Mouse (Mus musculus): ENCODE measurements at regions not wholly inside any gene's neighbourhood (a gene's known extent, or its start where the extent isn't known, plus 50 kb on each side); places are given as distances from the start of the nearest gene placed in this dataset.

DNA sequence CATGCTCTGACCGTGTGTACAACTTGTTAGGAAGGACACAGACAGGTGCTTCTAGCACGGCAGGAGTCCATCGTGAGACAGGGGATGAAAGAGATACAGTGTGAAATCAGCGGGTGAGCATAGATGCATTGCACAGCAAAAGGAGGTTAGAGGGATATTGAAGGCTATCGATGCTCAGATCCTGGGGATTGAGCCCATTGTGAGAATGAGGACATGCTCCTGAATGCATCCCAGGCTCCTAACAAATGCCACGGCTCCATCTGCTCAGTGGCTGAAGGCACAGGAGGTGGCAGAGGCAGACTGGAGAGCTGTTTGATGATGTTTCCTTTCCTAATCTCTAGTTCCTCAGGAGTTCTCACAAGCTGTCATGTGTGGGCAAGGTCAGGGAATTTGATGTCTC is 114.1 kb upstream of the Btg1 start:
- Histone ChIP-seq H3K4me3 (ENCODE audit: low read depth, low read length) (no peak overlapping the region), H3K27me3 (ENCODE audit: insufficient read depth, low read length) (no peaks in the 10 kb centered on the region), H3K9me3 (replicated peaks) (peaks cover 14% of the 10 kb centered on the region), H3K36me3 (replicated peaks) (no peaks in the 10 kb centered on the region), H3K4me1 (ENCODE audit: insufficient read depth, low read depth, low read length) (no peaks in the 10 kb centered on the region)
- TF ChIP-seq TAL1 (conservative IDR thresholded peaks at IDR 0.05; ENCODE audit: low read depth, low read length) (no peak), GATA1 (IDR thresholded peaks at IDR 0.05; ENCODE audit: borderline replicate concordance, low read length) (no peak), CTCF (IDR thresholded peaks at IDR 0.05; ENCODE audit: low read depth, low read length) (no peak), GATA2 (IDR thresholded peaks at IDR 0.05; ENCODE audit: borderline replicate concordance, low read depth, low read length) (no peak), POLR2AphosphoS5 (IDR thresholded peaks at IDR 0.05; ENCODE audit: insufficient replicate concordance, low read depth, low read length) (no peak)
- no peak for ATAC-seq (ENCODE audit: extremely low read depth, insufficient number of reproducible peaks, low FRiP score, poor library complexity, severe bottlenecking)
- no peak for DNase-seq (ENCODE audit: low spot score)

DNA sequence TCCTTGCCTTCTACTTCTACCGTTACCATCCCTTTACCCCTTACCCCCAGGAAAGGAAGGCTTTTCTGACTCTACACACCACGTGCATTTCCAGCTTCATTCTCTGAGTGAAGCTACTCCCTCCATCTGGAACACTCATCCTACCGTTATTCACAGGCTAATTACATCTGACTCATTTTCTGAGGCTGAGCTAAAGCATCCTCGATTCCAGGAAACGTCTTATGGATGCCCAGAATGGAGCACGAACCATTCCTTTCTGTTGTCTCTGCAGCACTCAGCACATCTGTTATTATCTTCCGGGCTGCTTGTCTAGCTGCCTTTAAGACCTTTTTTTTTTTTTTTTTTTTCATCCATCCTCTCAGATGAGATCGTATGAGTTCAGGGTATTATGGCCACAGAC is 112.5 kb upstream of the Btg1 start:
- Histone ChIP-seq H3K4me1 (ENCODE audit: insufficient read depth, low read depth, low read length) (no peaks in the 10 kb centered on the region), H3K9me3 (replicated peaks) (peaks cover 14% of the 10 kb centered on the region), H3K36me3 (replicated peaks) (no peaks in the 10 kb centered on the region), H3K27me3 (ENCODE audit: insufficient read depth, low read length) (no peaks in the 10 kb centered on the region), H3K4me3 (ENCODE audit: low read depth, low read length) (no peak overlapping the region)
- no peak for TF ChIP-seq GATA2 (IDR thresholded peaks at IDR 0.05; ENCODE audit: borderline replicate concordance, low read depth, low read length)
- TF ChIP-seq POLR2AphosphoS5 (IDR thresholded peaks at IDR 0.05; ENCODE audit: insufficient replicate concordance, low read depth, low read length): no peak
- TF ChIP-seq CTCF (IDR thresholded peaks at IDR 0.05; ENCODE audit: low read depth, low read length): no peak
- TF ChIP-seq GATA1 (IDR thresholded peaks at IDR 0.05; ENCODE audit: borderline replicate concordance, low read length): no peak
- TF ChIP-seq TAL1 (conservative IDR thresholded peaks at IDR 0.05; ENCODE audit: low read depth, low read length): no peak
- ATAC-seq (ENCODE audit: extremely low read depth, insufficient number of reproducible peaks, low FRiP score, poor library complexity, severe bottlenecking) (no peak), DNase-seq (ENCODE audit: low spot score) (no peak)

DNA sequence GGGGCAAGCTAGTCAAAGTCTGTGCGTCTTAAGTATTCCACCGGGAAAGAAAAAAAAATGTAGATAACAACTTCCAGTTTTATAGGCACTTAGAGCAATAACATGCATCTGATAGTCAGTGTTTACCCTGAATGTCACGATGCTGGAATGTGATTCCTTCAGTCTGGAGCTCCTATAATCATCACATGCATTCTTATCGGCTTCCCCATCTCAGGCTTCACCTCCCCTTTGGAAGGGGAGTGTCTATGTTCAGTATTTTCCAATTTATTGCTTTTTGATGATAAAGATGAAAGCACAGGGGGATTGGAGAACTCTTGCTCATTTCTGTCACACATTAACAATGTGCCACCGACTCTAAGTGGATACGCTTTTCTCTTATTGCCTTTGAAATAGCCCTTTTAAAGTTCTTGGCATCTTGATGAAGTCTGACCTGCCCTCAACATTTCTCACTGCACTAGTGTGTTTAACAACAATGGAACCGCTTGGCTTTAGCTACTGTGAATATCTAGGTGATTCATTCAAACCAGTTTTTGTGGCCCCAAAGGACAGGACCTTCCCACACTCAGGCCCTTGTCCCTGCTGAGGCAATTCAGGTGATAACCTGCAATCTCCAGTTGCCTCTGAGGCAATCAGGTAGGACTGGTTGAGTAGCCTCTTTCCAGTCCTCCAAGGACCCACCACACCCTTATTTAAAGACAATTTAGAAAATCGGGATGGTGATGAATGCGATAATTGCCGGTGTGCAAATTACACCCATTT is 101.5 kb upstream of the Btg1 start:
- Histone ChIP-seq H3K36me3 (replicated peaks) (no peaks in the 10 kb centered on the region), H3K4me3 (ENCODE audit: low read depth, low read length) (no peak overlapping the region), H3K9me3 (replicated peaks) (peaks cover 19% of the 10 kb centered on the region), H3K4me1 (ENCODE audit: insufficient read depth, low read depth, low read length) (no peaks in the 10 kb centered on the region), H3K27me3 (ENCODE audit: insufficient read depth, low read length) (no peaks in the 10 kb centered on the region)
- no peak for ATAC-seq (ENCODE audit: extremely low read depth, insufficient number of reproducible peaks, low FRiP score, poor library complexity, severe bottlenecking)
- no peak for TF ChIP-seq GATA2 (IDR thresholded peaks at IDR 0.05; ENCODE audit: borderline replicate concordance, low read depth, low read length)
- TF ChIP-seq POLR2AphosphoS5 (IDR thresholded peaks at IDR 0.05; ENCODE audit: insufficient replicate concordance, low read depth, low read length): no peak
- no peak for TF ChIP-seq TAL1 (conservative IDR thresholded peaks at IDR 0.05; ENCODE audit: low read depth, low read length)
- no peak for TF ChIP-seq GATA1 (IDR thresholded peaks at IDR 0.05; ENCODE audit: borderline replicate concordance, low read length)
- TF ChIP-seq CTCF (IDR thresholded peaks at IDR 0.05; ENCODE audit: low read depth, low read length): no peak
- DNase-seq (ENCODE audit: low spot score): no peak

DNA sequence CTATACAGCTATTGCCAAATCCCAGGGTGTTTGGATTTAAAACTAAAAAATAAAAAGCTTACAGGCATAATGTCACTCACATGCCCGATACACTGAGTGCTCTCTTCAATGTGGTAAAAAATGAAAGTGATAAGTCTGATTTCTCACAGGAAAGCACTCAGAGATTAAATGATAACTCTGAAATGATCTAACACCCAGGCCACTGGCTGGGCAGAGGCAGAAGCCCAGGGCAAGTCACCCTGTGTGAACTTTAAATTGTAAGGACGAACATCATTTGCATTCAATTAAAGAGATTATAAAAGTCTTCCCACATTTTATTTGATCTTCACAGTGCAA is 100.9 kb upstream of the Btg1 start:
- H3K27me3 ChIP-seq (ENCODE audit: insufficient read depth, low read length): no peaks in the 10 kb centered on the region
- no peak for ATAC-seq (ENCODE audit: extremely low read depth, insufficient number of reproducible peaks, low FRiP score, poor library complexity, severe bottlenecking)
- DNase-seq (ENCODE audit: low spot score): no peak
- H3K4me3 ChIP-seq (ENCODE audit: low read depth, low read length): no peak overlapping the region
- no peaks in the 10 kb centered on the region for H3K36me3 ChIP-seq (replicated peaks)
- H3K9me3 ChIP-seq (replicated peaks): peaks cover 19% of the 10 kb centered on the region
- TF ChIP-seq GATA2 (IDR thresholded peaks at IDR 0.05; ENCODE audit: borderline replicate concordance, low read depth, low read length) (no peak), CTCF (IDR thresholded peaks at IDR 0.05; ENCODE audit: low read depth, low read length) (no peak), POLR2AphosphoS5 (IDR thresholded peaks at IDR 0.05; ENCODE audit: insufficient replicate concordance, low read depth, low read length) (no peak), TAL1 (conservative IDR thresholded peaks at IDR 0.05; ENCODE audit: low read depth, low read length) (no peak), GATA1 (IDR thresholded peaks at IDR 0.05; ENCODE audit: borderline replicate concordance, low read length) (no peak)
- no peaks in the 10 kb centered on the region for H3K4me1 ChIP-seq (ENCODE audit: insufficient read depth, low read depth, low read length)

DNA sequence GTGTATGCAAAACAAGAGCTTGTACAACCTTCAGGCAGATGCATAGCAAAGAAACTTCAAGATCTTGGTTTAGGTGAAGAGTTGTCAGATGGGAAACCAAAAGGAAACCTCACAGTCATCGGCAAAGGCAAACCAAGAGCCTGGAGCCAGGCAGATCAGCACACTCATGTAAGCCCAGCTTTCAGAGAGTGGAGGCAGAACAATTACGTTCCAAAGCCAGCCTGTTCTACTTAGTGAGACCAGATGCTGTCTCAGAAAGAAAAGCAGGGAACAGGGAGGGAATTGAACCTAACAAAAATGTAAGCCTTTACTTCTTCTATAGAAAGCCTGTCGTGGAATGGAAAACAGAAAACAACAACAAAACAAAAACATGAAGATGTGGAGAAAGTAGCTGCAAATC is 97.4 kb upstream of the Btg1 start:
- TF ChIP-seq POLR2AphosphoS5 (IDR thresholded peaks at IDR 0.05; ENCODE audit: insufficient replicate concordance, low read depth, low read length) (no peak), GATA2 (IDR thresholded peaks at IDR 0.05; ENCODE audit: borderline replicate concordance, low read depth, low read length) (no peak), TAL1 (conservative IDR thresholded peaks at IDR 0.05; ENCODE audit: low read depth, low read length) (no peak), GATA1 (IDR thresholded peaks at IDR 0.05; ENCODE audit: borderline replicate concordance, low read length) (no peak), CTCF (IDR thresholded peaks at IDR 0.05; ENCODE audit: low read depth, low read length) (no peak)
- Histone ChIP-seq H3K36me3 (replicated peaks) (no peaks in the 10 kb centered on the region), H3K4me1 (ENCODE audit: insufficient read depth, low read depth, low read length) (no peaks in the 10 kb centered on the region), H3K27me3 (ENCODE audit: insufficient read depth, low read length) (no peaks in the 10 kb centered on the region), H3K9me3 (replicated peaks) (peaks cover 33% of the 10 kb centered on the region), H3K4me3 (ENCODE audit: low read depth, low read length) (no peak overlapping the region)
- ATAC-seq (ENCODE audit: extremely low read depth, insufficient number of reproducible peaks, low FRiP score, poor library complexity, severe bottlenecking) (no peak), DNase-seq (ENCODE audit: low spot score) (no peak)

DNA sequence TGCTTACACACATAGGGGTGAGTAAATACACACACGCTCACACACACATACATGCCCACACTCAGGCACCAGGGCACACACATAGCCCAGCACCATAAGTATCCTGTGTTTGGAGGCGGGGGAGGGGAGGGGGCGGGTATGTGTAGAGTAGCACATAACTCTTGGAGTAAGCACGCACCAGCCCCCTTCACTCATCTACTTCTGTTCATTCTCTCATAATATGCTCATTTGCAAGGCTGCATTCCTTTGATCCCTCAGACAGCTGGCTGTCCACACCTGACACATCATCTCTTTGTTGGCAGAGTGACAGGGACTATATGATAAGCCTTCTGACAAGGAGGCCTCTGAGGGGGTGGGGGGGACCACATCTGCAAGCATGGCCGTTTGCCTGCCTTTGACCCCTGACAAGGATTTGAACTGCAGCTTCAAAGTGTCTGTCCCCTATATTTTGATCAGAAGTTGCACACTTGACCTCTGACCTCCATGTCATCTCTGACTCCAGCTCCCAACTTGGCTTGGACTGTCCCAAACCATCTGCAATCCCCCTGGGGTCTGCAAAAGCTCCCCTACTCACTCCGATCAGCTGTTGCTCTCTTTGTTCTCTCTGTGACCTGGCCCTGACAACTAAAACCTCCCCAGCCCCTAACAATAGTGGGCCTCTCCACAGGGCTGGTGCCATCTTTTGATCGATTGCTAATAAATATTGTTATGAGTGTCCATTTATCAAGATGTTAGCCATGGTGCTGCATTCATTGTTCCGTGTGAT is 95.6 kb upstream of the Btg1 start:
- TF ChIP-seq TAL1 (conservative IDR thresholded peaks at IDR 0.05; ENCODE audit: low read depth, low read length): no peak
- no peak for TF ChIP-seq GATA1 (IDR thresholded peaks at IDR 0.05; ENCODE audit: borderline replicate concordance, low read length)
- no peak for TF ChIP-seq GATA2 (IDR thresholded peaks at IDR 0.05; ENCODE audit: borderline replicate concordance, low read depth, low read length)
- no peak for TF ChIP-seq POLR2AphosphoS5 (IDR thresholded peaks at IDR 0.05; ENCODE audit: insufficient replicate concordance, low read depth, low read length)
- TF ChIP-seq CTCF (IDR thresholded peaks at IDR 0.05; ENCODE audit: low read depth, low read length): no peak
- no peak for DNase-seq (ENCODE audit: low spot score)
- no peak for ATAC-seq (ENCODE audit: extremely low read depth, insufficient number of reproducible peaks, low FRiP score, poor library complexity, severe bottlenecking)
- H3K9me3 ChIP-seq (replicated peaks): peaks cover 28% of the 10 kb centered on the region
- no peak overlapping the region for H3K4me3 ChIP-seq (ENCODE audit: low read depth, low read length)
- no peaks in the 10 kb centered on the region for H3K27me3 ChIP-seq (ENCODE audit: insufficient read depth, low read length)
- H3K4me1 ChIP-seq (ENCODE audit: insufficient read depth, low read depth, low read length): no peaks in the 10 kb centered on the region
- H3K36me3 ChIP-seq (replicated peaks): no peaks in the 10 kb centered on the region
